Mouse (Mus musculus) T-cell, adult 2 months (primary cell): ENCODE results near the gene Ppp4r1.

Experiments used
- DNase-seq: peaks from one replicate; pipeline ENCODE4 v3.0.0; 2022; ENCODE audit warnings: low spot score

The Ppp4r1 gene

GRCm38 (mm10) chr17:65782551-65783141, at the start of gene Ppp4r1:
Gene Ppp4r1 (plus strand): TSS chr17:65782573.
- peak; percentile 35 for DNase-seq

GRCm38 (mm10) chr17:65732666-65733065, 49.7 kb upstream of the Ppp4r1 start:
- DNase-seq, result no peak

- no peak for DNase-seq
Measured at GRCm38 (mm10) chr17:65735088-65735487, 47.3 kb upstream of the Ppp4r1 start.

GRCm38 (mm10) chr17:65737175-65737574, 45.2 kb upstream of the Ppp4r1 start:
- DNase-seq, result no peak

GRCm38 (mm10) chr17:65737622-65738021, 44.8 kb upstream of the Ppp4r1 start:
- no peak for DNase-seq

- no peak for DNase-seq
Measured at GRCm38 (mm10) chr17:65739874-65740725, 42.3 kb upstream of the Ppp4r1 start.

GRCm38 (mm10) chr17:65741565-65741964, 40.8 kb upstream of the Ppp4r1 start:
- no peak for DNase-seq

- DNase-seq, result no peak
Measured at GRCm38 (mm10) chr17:65742245-65742905, 40.0 kb upstream of the Ppp4r1 start.

GRCm38 (mm10) chr17:65742969-65743368, 39.4 kb upstream of the Ppp4r1 start:
- no peak for DNase-seq

- no peak for DNase-seq
Measured at GRCm38 (mm10) chr17:65743664-65744330, 38.6 kb upstream of the Ppp4r1 start.

GRCm38 (mm10) chr17:65746314-65746713, 36.1 kb upstream of the Ppp4r1 start:
- DNase-seq, result no peak

- no peak for DNase-seq
Measured at GRCm38 (mm10) chr17:65748997-65749396, 33.4 kb upstream of the Ppp4r1 start.

GRCm38 (mm10) chr17:65749803-65750202, 32.6 kb upstream of the Ppp4r1 start:
- no peak for DNase-seq

- no peak for DNase-seq
Measured at GRCm38 (mm10) chr17:65750301-65750700, 32.1 kb upstream of the Ppp4r1 start.

- DNase-seq, result no peak
Measured at GRCm38 (mm10) chr17:65753130-65753529, 29.2 kb upstream of the Ppp4r1 start.

- DNase-seq, result no peak
Measured at GRCm38 (mm10) chr17:65755857-65756256, 26.5 kb upstream of the Ppp4r1 start.

GRCm38 (mm10) chr17:65757150-65757549, 25.2 kb upstream of the Ppp4r1 start:
- DNase-seq, result no peak

- DNase-seq, result no peak
Measured at GRCm38 (mm10) chr17:65763221-65763620, 19.2 kb upstream of the Ppp4r1 start.

- no peak for DNase-seq
Measured at GRCm38 (mm10) chr17:65768486-65768885, 13.9 kb upstream of the Ppp4r1 start.

GRCm38 (mm10) chr17:65770982-65771915, 11.1 kb upstream of the Ppp4r1 start:
- no peak for DNase-seq
